Mouse (Mus musculus): ENCODE measurements around the gene Magi1.

- no peak for TF ChIP-seq CTCF (IDR thresholded peaks at IDR 0.05; ENCODE audit: borderline replicate concordance, control insufficient read depth, extremely low read depth, insufficient read depth, low read length, poor library complexity)
- no peak for TF ChIP-seq POLR2A (IDR thresholded peaks at IDR 0.05; ENCODE audit: control insufficient read depth, extremely low read depth, insufficient read depth, low read length, poor library complexity)
Measured at GRCm38 (mm10) chr6:94259981-94260380, 23.7 kb downstream of the Magi1 start.

All from thymus, adult 2 months (tissue).